Mouse (Mus musculus) bone marrow, adult 2 months (tissue): Measurements from ENCODE around the gene Pfn4. TPM values are rescaled to one million over a fixed set of nuclear protein-coding genes. Genes with fewer than 3 reads are reported as not detected.
"Not testable (repeated sequence)": the region's sequence is repeated elsewhere in the genome, so short reads cannot be mapped to it uniquely, and the experiment has no call there.

Source experiments
- H3K27ac ChIP-seq: fragments of 200-500 bp; 2 replicates; pipeline ENCODE4 v1.5.1; 2012; ENCODE audit warnings: low read depth, mild to moderate bottlenecking, control low read depth, inconsistent platforms, low read length; ENCODE audit not compliant: control insufficient read depth, poor library complexity, insufficient read depth
- H3K4me1 ChIP-seq: fragments of 200-500 bp; 2 replicates; pipeline ENCODE4 v1.6.1; 2011; ENCODE audit warnings: low read length; ENCODE audit not compliant: control insufficient read depth, insufficient read depth
- H3K4me3 ChIP-seq: fragments of 200-500 bp; replicated peaks from 2 replicates; pipeline ENCODE3; 2011; ENCODE audit warnings: mild to moderate bottlenecking, low read depth, low read length, control low read depth; ENCODE audit not compliant: control insufficient read depth
- CTCF ChIP-seq: fragments of 200-500 bp; IDR thresholded peaks from 2 replicates; pipeline ENCODE4 v1.5.1; 2011; ENCODE audit warnings: low read length, control low read depth; ENCODE audit not compliant: control insufficient read depth, insufficient read depth
- POLR2A ChIP-seq: fragments of 200-500 bp; IDR thresholded peaks from 2 replicates; pipeline ENCODE4 v1.6.1; 2011; ENCODE audit warnings: low read depth, mild to moderate bottlenecking, control low read depth, low read length, borderline replicate concordance; ENCODE audit not compliant: control insufficient read depth
- WGBS: fragments of 180-500 bp; shearing (Covaris S2); methylation state at CpG from one replicate; pipeline ENCODE4 v1.1.7; 2018; 5-methylcytosine and 5-hydroxymethylcytosine counted together
- polyA plus RNA-seq: library from polyadenylated mRNA; stranded (reverse); fragments of >200 nt; gene quantifications from 2 replicates; pipeline ENCODE4 v1.2.4, GENCODE M21; 2011; ENCODE audit warnings: low replicate concordance; ENCODE audit not compliant: missing spikeins, insufficient read depth, insufficient read length

Gene Pfn4
- polyA plus RNA-seq, 1 experiment: 1.4 TPM

DNA sequence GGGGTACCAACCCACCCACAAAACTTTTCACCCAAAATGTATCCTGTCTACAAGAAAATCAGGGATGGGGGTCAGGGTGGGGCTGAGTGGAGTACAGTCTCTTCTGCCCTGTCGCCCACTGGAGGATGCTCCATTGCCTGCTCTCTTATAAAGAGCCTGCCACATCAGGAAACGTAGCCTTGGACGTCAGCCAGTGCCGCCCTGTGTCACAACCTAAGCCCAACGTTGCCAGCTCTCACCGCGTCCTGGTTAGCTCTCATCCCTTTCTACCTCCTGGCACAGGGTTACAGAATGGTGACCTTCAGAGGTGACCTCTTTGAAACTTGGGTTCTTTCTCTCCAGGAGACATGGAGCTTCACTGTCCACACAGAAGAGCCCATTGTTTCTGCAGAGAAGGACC lies 28.0 kb upstream of the Pfn4 start:
- TF ChIP-seq CTCF (no peak), POLR2A (no peak)
- 47% methylated on average over 7 of the region's 7 CpGs for WGBS
- Histone ChIP-seq H3K4me3 (no peak overlapping the region), H3K4me1 (no peaks in the 10 kb centered on the region), H3K27ac (no peak overlapping the region)

DNA sequence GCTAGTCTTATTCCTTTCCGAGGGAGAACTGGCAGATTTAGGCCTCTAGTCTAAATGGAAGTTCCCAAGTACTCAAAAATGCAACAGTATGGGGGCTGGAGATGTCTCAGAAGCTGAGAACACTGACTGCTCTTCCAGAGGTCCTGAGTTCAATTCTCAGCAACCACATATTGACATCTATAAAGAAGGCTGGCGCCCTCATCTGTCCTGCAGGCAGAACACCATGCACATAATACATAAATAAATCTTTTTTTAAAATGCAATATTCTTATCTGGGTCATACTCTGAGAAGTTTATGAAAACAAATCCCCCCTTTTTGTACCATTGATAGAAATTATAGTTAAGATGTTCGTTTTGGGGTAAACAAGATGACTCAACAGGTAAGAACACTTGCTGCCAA lies 26.6 kb upstream of the Pfn4 start:
- 77% methylated on average over 3 of the region's 3 CpGs for WGBS
- Histone ChIP-seq H3K4me1 (no peaks in the 10 kb centered on the region), H3K27ac (no peak overlapping the region), H3K4me3 (no peak overlapping the region)
- TF ChIP-seq CTCF (no peak), POLR2A (no peak)

DNA sequence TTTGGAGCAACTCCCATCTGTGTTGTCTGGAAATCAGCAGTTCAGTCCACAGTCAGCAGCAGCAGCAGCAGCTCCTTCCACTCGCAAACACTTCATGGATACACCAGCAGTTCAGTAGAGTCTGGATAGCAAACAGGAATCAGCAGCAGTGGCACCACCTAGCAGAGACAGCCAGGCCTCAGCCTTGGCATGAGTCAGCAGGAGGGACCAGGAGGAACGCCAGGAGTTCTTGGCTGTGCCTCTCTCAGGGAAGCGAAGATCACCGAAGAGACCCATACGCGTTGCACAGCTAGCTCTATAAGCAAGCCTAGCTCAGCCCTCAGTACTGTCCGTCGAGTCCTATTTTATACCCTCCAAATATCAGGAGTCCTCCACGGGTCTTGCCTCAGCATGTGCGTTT lies 24.3 kb upstream of the Pfn4 start:
- Histone ChIP-seq H3K4me1 (no peaks in the 10 kb centered on the region), H3K4me3 (no peak overlapping the region), H3K27ac (no peak overlapping the region)
- WGBS: 88% methylated on average over 10 of the region's 10 CpGs
- TF ChIP-seq POLR2A (no peak), CTCF (no peak)

DNA sequence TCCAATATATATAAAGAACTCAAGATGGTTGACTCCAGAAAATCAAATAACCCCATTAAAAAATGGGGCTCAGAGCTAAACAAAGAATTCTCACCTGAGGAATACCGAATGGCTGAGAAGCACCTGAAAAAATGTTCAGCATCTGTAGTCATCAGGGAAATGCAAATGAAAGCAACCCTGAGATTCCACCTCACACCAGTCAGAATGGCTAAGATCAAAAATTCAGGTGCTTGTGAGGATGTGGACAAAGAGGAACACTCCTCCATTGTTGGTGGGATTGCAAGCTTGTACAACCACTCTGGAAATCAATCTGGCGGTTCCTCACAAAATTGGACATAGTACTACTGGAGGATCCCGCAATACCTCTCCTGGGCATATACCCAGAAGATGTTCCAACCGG lies 14.4 kb upstream of the Pfn4 start:
- H3K4me1 ChIP-seq, H3K4me3 ChIP-seq, H3K27ac ChIP-seq: not testable (repeated sequence)
- WGBS: 90% methylated on average over 4 of the region's 4 CpGs

DNA sequence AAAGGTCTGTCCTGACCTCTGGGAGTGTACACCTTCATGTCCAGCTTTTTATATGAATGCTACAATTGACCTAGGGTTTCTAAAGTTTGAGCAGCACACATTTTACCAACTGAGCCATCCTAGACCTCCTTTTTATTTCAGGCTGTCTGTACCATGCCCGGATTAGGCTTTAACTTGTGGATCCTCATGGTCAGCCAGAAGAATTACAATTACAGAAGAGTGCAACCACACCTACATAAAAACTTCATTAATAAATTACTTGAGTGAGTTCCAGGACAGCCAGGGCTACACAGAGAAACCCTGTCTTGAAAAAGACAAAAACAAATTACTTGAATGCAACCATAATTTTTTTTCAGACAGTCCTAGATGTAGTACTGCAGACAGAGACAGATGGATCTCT lies 11.8 kb upstream of the Pfn4 start:
- 88% methylated on average over 1 of the region's 1 CpGs for WGBS
- no peak overlapping the region for H3K4me3 ChIP-seq

DNA sequence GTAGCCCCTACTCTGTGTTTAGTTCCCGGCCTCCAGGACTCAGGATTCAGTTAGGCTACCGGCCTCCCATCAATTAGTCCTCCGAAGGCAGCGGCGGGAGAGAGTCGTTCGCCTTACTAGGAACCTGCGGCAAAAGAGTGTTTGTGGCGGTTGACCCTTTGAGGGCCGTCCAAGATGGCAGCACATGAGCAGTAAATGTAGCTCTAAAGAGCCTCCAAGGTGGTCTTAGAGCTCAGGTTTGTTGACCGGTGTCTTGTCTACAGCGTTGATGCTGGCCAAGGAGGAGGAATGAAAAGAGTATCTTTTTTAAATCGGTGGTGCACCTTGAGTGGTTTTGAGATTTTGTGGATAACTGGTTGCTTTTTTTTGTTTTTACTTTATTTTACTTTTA lies 506 bp downstream of the Pfn4 start:
- WGBS: 19% methylated on average over 13 of the region's 13 CpGs

More for the DNA sequence above, 11.8 kb upstream of the Pfn4 start:
- Histone ChIP-seq H3K27ac (no peak overlapping the region), H3K4me1 (no peaks in the 10 kb centered on the region)
- TF ChIP-seq CTCF: no peak
- no peak for TF ChIP-seq POLR2A

DNA sequence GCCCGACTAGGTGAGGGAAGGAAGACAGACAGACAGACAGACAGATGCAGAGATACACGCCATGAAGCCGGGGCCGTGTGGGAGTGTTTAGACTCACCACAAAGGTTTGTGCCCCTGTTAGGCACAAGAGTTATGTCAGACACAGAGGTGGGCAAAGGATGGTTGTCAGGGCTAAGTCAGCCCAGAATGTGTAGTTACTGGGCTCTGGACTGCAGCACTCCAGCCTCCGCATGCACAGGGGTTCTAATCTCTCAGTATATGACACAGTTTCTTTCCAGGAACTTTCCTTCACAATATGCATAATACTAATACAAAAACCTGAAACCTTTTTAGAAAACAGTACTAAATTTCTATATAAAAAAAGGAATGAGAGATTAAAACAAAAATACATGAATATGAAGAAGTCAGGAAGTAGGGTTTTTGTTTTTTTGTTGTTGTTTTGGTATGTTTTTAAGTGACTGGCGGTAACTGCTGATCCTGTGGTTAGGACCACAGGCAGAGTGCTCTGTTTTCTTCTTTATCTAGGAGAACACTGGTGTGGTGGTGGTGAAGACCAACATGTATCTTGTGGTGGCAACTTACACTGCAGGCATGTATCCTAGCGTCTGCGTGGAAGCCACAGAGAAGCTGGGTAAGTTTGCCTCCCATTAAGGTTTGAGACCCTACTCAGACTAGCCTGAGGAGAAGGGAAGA lies 6.2 kb downstream of the Pfn4 start:
- no peak overlapping the region for H3K4me3 ChIP-seq
- no peak for TF ChIP-seq CTCF
- TF ChIP-seq POLR2A: no peak
- H3K4me1 ChIP-seq: no peaks in the 10 kb centered on the region
- no peak overlapping the region for H3K27ac ChIP-seq
- WGBS: 54% methylated on average over 8 of the region's 8 CpGs

More for the DNA sequence above, 506 bp downstream of the Pfn4 start:
- no peak overlapping the region for H3K27ac ChIP-seq
- H3K4me1 ChIP-seq: no peaks in the 10 kb centered on the region
- peak overlapping the region; percentile 75 for H3K4me3 ChIP-seq
- TF ChIP-seq POLR2A (no peak), CTCF (no peak)

DNA sequence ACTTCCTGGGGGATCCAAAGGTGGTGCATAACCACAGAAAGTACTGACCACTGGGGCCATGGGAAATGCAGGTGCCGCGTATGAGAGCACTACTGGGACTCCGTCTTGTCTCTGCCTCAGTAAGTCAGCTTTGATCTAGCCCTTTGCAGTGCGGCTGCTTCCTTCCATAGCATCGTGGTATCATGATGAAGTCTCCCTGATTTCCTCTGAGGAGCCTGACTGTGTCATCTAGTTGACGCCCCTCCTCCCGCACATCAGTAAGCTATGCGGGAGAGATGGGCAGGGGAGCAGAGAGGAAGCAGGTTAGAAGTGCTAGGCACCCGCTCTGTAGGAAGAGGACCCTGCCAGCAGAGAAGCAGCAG lies 6.7 kb downstream of the Pfn4 start:
- TF ChIP-seq POLR2A: no peak
- TF ChIP-seq CTCF: no peak
- no peak overlapping the region for H3K4me3 ChIP-seq
- WGBS: 61% methylated on average over 9 of the region's 9 CpGs
- H3K27ac ChIP-seq: no peak overlapping the region
- no peaks in the 10 kb centered on the region for H3K4me1 ChIP-seq

DNA sequence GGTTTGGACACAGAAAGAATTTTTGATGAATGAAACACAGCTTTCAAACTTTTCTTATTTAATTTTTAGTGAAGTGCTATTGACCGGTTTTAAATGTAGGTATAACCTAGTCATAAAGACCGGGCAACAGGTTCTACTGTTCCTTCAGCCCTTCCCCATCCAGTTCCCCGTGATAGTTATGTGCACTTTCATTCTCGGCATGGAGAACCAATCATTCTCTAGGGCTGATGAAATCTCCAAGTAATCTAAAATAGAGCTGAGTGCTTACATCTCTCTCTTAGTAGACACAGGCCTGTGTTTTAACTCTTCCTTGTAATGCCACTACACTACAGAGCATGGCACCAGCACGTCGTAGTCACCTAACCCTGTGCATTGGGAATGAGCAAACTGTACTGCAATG lies 8.9 kb downstream of the Pfn4 start:
- no peak overlapping the region for H3K4me3 ChIP-seq
- 82% methylated on average over 6 of the region's 6 CpGs for WGBS
- no peaks in the 10 kb centered on the region for H3K4me1 ChIP-seq
- TF ChIP-seq POLR2A: no peak
- TF ChIP-seq CTCF: no peak
- no peak overlapping the region for H3K27ac ChIP-seq
